Mouse (Mus musculus) ES-Bruce4 (cell line): Measurements from ENCODE around the gene Ikzf3. TPM values are rescaled to one million over a fixed set of nuclear protein-coding genes. Genes with fewer than 3 reads are reported as not detected.

Source experiments
- H3K27ac ChIP-seq: 2 replicates; pipeline ENCODE4 v1.5.1; 2012; ENCODE audit warnings: low read length, inconsistent platforms; ENCODE audit not compliant: insufficient read depth
- H3K27me3 ChIP-seq: 2 replicates; pipeline ENCODE4 v1.6.1; 2012; ENCODE audit warnings: mild to moderate bottlenecking, low read length, inconsistent platforms; ENCODE audit not compliant: control insufficient read depth, poor library complexity, insufficient read depth, severe bottlenecking
- H3K36me3 ChIP-seq: 2 replicates; pipeline ENCODE4 v1.6.1; 2012; ENCODE audit warnings: inconsistent platforms, mild to moderate bottlenecking, low read length, moderate library complexity; ENCODE audit not compliant: control insufficient read depth, poor library complexity, insufficient read depth, severe bottlenecking
- H3K4me1 ChIP-seq: one replicate; pipeline ENCODE4 v1.8.1; 2011; ENCODE audit warnings: low read length; ENCODE audit not compliant: control insufficient read depth, insufficient read depth
- H3K4me3 ChIP-seq: 2 replicates; pipeline ENCODE4 v1.5.1; 2011; ENCODE audit warnings: low read depth, mild to moderate bottlenecking, low read length
- H3K9ac ChIP-seq: 2 replicates; pipeline ENCODE4 v1.6.1; 2012; ENCODE audit warnings: low read depth, mild to moderate bottlenecking, inconsistent platforms; ENCODE audit not compliant: poor library complexity, severe bottlenecking
- H3K9me3 ChIP-seq: replicated peaks from 2 replicates; pipeline ENCODE4 v1.6.1; 2012; ENCODE audit warnings: mild to moderate bottlenecking, low read length, inconsistent platforms; ENCODE audit not compliant: control insufficient read depth, poor library complexity, insufficient read depth, severe bottlenecking
- CTCF ChIP-seq: IDR thresholded peaks from one replicate; pipeline ENCODE4 v1.8.1; 2011; ENCODE audit warnings: low read depth, low read length
- EP300 ChIP-seq: IDR thresholded peaks from 2 replicates; pipeline ENCODE4 v1.6.1; 2011; ENCODE audit warnings: low read depth, low read length; ENCODE audit not compliant: insufficient read depth
- POLR2A ChIP-seq: IDR thresholded peaks from one replicate; pipeline ENCODE4 v1.8.1; 2011; ENCODE audit warnings: low read length; ENCODE audit not compliant: insufficient read depth
- polyA plus RNA-seq: library from polyadenylated mRNA; stranded (reverse); fragments of >200 nt; gene quantifications from 2 replicates; pipeline ENCODE4 v1.2.4, GENCODE M21; 2011; ENCODE audit warnings: low read depth; ENCODE audit not compliant: missing spikeins, insufficient read depth, insufficient read length

Gene Ikzf3
- polyA plus RNA-seq, 1 experiment, result not detected

DNA sequence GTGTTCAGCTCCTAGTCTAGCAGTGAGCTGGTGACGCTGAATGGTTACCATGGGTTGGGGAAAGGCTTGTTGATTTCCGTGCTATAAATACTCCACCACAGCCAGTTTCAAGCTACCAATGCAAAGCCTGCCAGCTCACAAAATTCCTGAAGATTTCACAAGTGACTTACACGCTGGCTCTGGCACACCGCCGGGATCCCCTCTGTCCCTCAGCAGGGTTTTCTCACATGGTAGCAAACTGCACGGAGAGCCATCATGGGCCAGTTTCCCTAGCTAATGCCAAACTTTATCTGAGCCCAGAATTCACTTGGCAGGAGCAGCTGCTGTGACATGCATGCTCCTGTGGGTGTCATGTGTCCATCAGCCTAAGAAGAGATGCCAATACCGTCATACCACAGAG, 36.4 kb downstream of the Ikzf3 start:
- H3K36me3 ChIP-seq, result no peaks in the 10 kb centered on the region
- no peak overlapping the region for H3K27ac ChIP-seq
- TF ChIP-seq CTCF (no peak), POLR2A (no peak), EP300 (no peak)
- H3K4me1 ChIP-seq, result no peaks in the 10 kb centered on the region
- H3K27me3 ChIP-seq, result no peaks in the 10 kb centered on the region
- no peaks in the 10 kb centered on the region for H3K9me3 ChIP-seq
- H3K4me3 ChIP-seq, result no peak overlapping the region
- H3K9ac ChIP-seq, result no peak overlapping the region

DNA sequence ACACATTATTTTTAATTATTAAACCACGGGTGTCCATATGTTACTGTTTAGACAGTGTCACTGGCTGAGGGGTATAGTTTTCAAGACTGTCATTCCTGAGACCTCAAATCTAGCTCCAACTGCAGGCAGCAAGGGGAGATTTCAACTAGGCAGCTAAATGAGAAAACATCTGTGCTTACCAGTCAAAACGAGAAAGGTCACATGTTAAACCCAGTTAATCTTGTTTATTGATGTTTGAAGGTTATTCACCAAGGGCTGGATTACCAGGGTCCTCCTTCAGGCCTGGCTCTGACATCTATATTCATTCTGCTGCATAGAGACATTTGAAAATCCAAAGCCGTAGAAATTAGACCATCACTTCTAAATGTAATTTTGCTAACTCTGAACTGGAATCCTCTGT, 40.9 kb downstream of the Ikzf3 start:
- H3K36me3 ChIP-seq, result no peaks in the 10 kb centered on the region
- H3K9ac ChIP-seq, result no peak overlapping the region
- no peak overlapping the region for H3K27ac ChIP-seq
- H3K27me3 ChIP-seq, result no peaks in the 10 kb centered on the region
- TF ChIP-seq POLR2A, result no peak
- no peak for TF ChIP-seq CTCF
- TF ChIP-seq EP300, result no peak
- no peaks in the 10 kb centered on the region for H3K4me1 ChIP-seq
- H3K4me3 ChIP-seq, result no peak overlapping the region
- no peaks in the 10 kb centered on the region for H3K9me3 ChIP-seq

GRCm38 (mm10) chr11:98497388-98498288, 48.2 kb downstream of the Ikzf3 start:
- H3K36me3 ChIP-seq, result no peaks in the 10 kb centered on the region
- H3K4me1 ChIP-seq, result no peaks in the 10 kb centered on the region
- H3K27ac ChIP-seq, result no peak overlapping the region
- no peak for TF ChIP-seq EP300
- no peak for TF ChIP-seq CTCF
- no peak for TF ChIP-seq POLR2A
- H3K9ac ChIP-seq, result no peak overlapping the region
- no peaks in the 10 kb centered on the region for H3K9me3 ChIP-seq
- H3K27me3 ChIP-seq, result no peaks in the 10 kb centered on the region
- H3K4me3 ChIP-seq, result no peak overlapping the region

DNA sequence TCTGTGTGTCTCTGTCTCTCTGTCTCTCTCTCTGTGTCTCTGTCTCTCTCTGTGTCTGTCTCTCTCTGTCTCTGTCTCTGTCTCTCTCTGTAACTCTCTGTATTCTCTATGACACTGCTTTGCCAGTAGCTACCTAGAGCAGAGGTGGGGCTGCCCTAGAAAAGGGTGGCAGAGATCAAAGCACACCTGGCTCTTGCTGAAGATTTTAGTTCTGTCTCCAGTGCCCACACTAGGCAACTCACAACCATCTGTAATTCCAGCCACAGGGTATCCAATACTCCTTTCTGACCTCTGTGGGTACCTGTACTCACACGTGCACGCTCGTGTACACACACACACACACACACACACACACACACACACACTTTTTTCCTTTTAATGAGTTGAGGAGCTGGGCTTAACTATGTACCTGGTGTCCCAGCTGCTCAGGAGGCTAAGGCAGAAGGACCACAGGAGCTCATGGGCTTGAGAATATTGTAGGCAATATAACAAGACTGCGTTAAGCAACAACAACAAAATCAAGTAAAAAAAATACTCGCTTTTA, 50.6 kb downstream of the Ikzf3 start:
- no peak overlapping the region for H3K27ac ChIP-seq
- no peaks in the 10 kb centered on the region for H3K36me3 ChIP-seq
- no peaks in the 10 kb centered on the region for H3K9me3 ChIP-seq
- H3K4me3 ChIP-seq, result no peak overlapping the region
- TF ChIP-seq EP300, result no peak
- H3K27me3 ChIP-seq, result no peaks in the 10 kb centered on the region
- H3K4me1 ChIP-seq, result no peaks in the 10 kb centered on the region
- no peak overlapping the region for H3K9ac ChIP-seq

DNA sequence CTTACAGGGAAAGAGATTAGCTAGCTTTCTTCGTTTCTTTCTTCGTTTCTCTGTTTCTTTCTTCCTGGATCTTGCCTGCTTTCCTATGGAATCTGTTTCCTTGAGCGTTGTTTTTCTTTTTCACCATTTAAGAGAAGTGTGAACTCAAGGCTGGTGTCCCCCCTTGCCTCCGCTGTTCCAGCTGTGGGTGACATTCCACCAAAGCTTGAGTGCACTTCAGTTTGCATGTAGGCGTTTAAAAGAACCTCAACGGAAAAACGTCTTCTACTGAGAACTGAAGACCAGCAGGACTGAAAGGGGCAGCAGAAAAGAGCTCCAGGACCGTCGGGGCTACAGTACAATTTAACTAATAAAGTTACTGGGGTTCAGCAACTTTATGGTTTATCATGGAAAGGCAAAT, 52.4 kb downstream of the Ikzf3 start:
- Histone ChIP-seq H3K27ac (no peak overlapping the region), H3K9me3 (no peaks in the 10 kb centered on the region), H3K4me3 (no peak overlapping the region), H3K4me1 (no peaks in the 10 kb centered on the region), H3K9ac (no peak overlapping the region), H3K27me3 (no peaks in the 10 kb centered on the region), H3K36me3 (no peaks in the 10 kb centered on the region)
- TF ChIP-seq CTCF (no peak), EP300 (no peak), POLR2A (no peak)

DNA sequence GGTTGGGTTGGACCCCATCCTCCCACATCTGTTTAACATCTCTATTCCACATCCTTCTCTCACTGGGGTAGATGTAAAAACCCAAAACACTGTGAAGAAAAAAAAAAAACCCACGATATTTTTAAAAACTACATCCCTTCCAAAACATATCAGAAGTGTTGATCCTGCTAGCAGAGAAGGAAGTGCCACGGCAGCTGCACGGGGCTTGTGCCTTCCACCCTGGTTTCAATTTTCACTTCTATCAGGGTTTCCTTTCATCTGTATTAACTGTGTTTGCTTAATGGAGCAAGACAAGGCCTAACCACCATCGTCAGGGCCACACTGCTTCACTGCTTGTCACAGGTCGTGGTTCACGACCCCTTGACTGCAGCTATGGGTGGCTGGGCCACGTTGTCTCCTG, 52.9 kb downstream of the Ikzf3 start:
- no peak overlapping the region for H3K27ac ChIP-seq
- no peaks in the 10 kb centered on the region for H3K4me1 ChIP-seq
- no peaks in the 10 kb centered on the region for H3K36me3 ChIP-seq
- H3K27me3 ChIP-seq, result no peaks in the 10 kb centered on the region
- no peak overlapping the region for H3K4me3 ChIP-seq
- TF ChIP-seq EP300 (no peak), POLR2A (no peak), CTCF (no peak)
- no peak overlapping the region for H3K9ac ChIP-seq
- no peaks in the 10 kb centered on the region for H3K9me3 ChIP-seq
